Mouse (Mus musculus) myocyte (in vitro differentiated cells): ENCODE data around the gene Gm11127. TPM values are rescaled to one million over a fixed set of nuclear protein-coding genes. Genes with fewer than 3 reads are reported as not detected.
A peak's percentile ranks its signal among the peaks of the same experiment; 100 is the strongest.
"Not testable (repeated sequence)": the region's sequence is repeated elsewhere in the genome, so short reads cannot be mapped to it uniquely, and the experiment has no call there.

Experiments used
- H3K27me3 ChIP-seq: one replicate; pipeline ENCODE4 v1.6.1; 2011; ENCODE audit not compliant: control insufficient read depth, insufficient read depth, insufficient read length
- H3K36me3 ChIP-seq: one replicate; pipeline ENCODE4 v1.6.1; 2011; ENCODE audit not compliant: control insufficient read depth, insufficient read depth
- H3K4me2 ChIP-seq: one replicate; pipeline ENCODE4 v1.6.1; 2011; ENCODE audit warnings: low read depth, control low read depth
- H3K4me3 ChIP-seq: one replicate; pipeline ENCODE4 v1.5.1; 2011; ENCODE audit warnings: mild to moderate bottlenecking, control low read depth, moderate library complexity
- H3K79me2 ChIP-seq: one replicate; pipeline ENCODE4 v1.6.1; 2011; ENCODE audit not compliant: control insufficient read depth, insufficient read depth
- H3ac ChIP-seq: one replicate; pipeline ENCODE4 v1.6.1; 2011; ENCODE audit not compliant: control insufficient read depth, insufficient read length
- CEBPB ChIP-seq: IDR thresholded peaks from 2 replicates; pipeline ENCODE4 v1.6.1; 2011; ENCODE audit warnings: mild to moderate bottlenecking, moderate library complexity; ENCODE audit not compliant: poor library complexity, insufficient read depth, severe bottlenecking
- E2F4 ChIP-seq: IDR thresholded peaks from one replicate; pipeline ENCODE4 v1.6.1; 2011; ENCODE audit warnings: mild to moderate bottlenecking, control low read depth, moderate library complexity; ENCODE audit not compliant: insufficient read depth
- MAX ChIP-seq: IDR thresholded peaks from one replicate; pipeline ENCODE4 v1.6.1; 2011; ENCODE audit warnings: low read depth, mild to moderate bottlenecking, control low read depth
- MYOD1 ChIP-seq, 3 experiments: IDR thresholded peaks; one replicate each; pipeline ENCODE4 v1.6.1; 2011; ENCODE audit warnings: control low read depth in 2 of 3, low read depth in 2 of 3, mild to moderate bottlenecking in 2 of 3, moderate library complexity in 1 of 3; ENCODE audit not compliant: insufficient read length in 2 of 3, control insufficient read depth in 1 of 3
- MYOG ChIP-seq, 3 experiments: IDR thresholded peaks; one replicate each; pipeline ENCODE4 v1.6.1; 2011; ENCODE audit warnings: control low read depth in 2 of 3, low read depth in 2 of 3, mild to moderate bottlenecking in 2 of 3; ENCODE audit not compliant: insufficient read length in 2 of 3, control insufficient read depth in 1 of 3, insufficient read depth in 1 of 3
- POLR2A ChIP-seq: IDR thresholded peaks from one replicate; pipeline ENCODE4 v1.6.1; 2011; ENCODE audit warnings: low read depth, mild to moderate bottlenecking, control low read depth, moderate library complexity; ENCODE audit not compliant: insufficient read length
- POLR2AphosphoS2 ChIP-seq: IDR thresholded peaks from one replicate; pipeline ENCODE4 v1.6.1; 2011; ENCODE audit warnings: low read depth, control low read depth; ENCODE audit not compliant: insufficient read length
- REST ChIP-seq: IDR thresholded peaks from one replicate; pipeline ENCODE4 v1.6.1; 2011; ENCODE audit warnings: mild to moderate bottlenecking, control low read depth, moderate library complexity; ENCODE audit not compliant: insufficient read depth, insufficient read length
- SRF ChIP-seq: IDR thresholded peaks from one replicate; pipeline ENCODE4 v1.6.1; 2011; ENCODE audit warnings: low read depth; ENCODE audit not compliant: control insufficient read depth, insufficient read length
- TCF12 ChIP-seq: IDR thresholded peaks from one replicate; pipeline ENCODE4 v1.6.1; 2011; ENCODE audit warnings: mild to moderate bottlenecking, control low read depth; ENCODE audit not compliant: poor library complexity, insufficient read depth, severe bottlenecking
- TCF3 ChIP-seq: IDR thresholded peaks from one replicate; pipeline ENCODE4 v1.6.1; 2011; ENCODE audit warnings: low read depth, control low read depth; ENCODE audit not compliant: insufficient read length
- USF1 ChIP-seq: IDR thresholded peaks from one replicate; pipeline ENCODE4 v1.6.1; 2011; ENCODE audit warnings: low read depth, mild to moderate bottlenecking, control low read depth, moderate library complexity
- polyA plus RNA-seq: library from polyadenylated mRNA; unstranded; fragments of >200 nt; fragmentation: generic; extraction: Trizol; gene quantifications from one replicate; pipeline ENCODE4 v1.2.1, GENCODE M21; 2012; ENCODE audit warnings: missing spikeins

Gm11127 gene
- 0.23 TPM for polyA plus RNA-seq

GRCm38 (mm10) chr17:36058362-36058761 is at the start of gene Gm11127:
Gene Gm11127 (minus strand): TSS chr17:36058371.
- not testable (repeated sequence) for H3K4me3 ChIP-seq, H3K36me3 ChIP-seq, H3ac ChIP-seq, H3K27me3 ChIP-seq, H3K79me2 ChIP-seq
- peak within 1 kb of the TSS; percentile 55 for H3K4me2 ChIP-seq

- H3ac ChIP-seq, H3K79me2 ChIP-seq, H3K27me3 ChIP-seq, H3K36me3 ChIP-seq, H3K4me2 ChIP-seq, H3K4me3 ChIP-seq: not testable (repeated sequence)
Measured at GRCm38 (mm10) chr17:36102091-36102490, 43.9 kb upstream of the Gm11127 start.

GRCm38 (mm10) chr17:36099603-36100002 is 41.4 kb upstream of the Gm11127 start:
- H3K27me3 ChIP-seq, H3K4me3 ChIP-seq, H3K4me2 ChIP-seq, H3ac ChIP-seq, H3K36me3 ChIP-seq, H3K79me2 ChIP-seq: not testable (repeated sequence)

- Histone ChIP-seq H3K4me2 (no peak overlapping the region), H3ac (no peak overlapping the region), H3K27me3 (peaks cover 4% of the 10 kb centered on the region), H3K79me2 (no peaks in the 10 kb centered on the region), H3K36me3 (no peaks in the 10 kb centered on the region), H3K4me3 (no peak overlapping the region)
- TF ChIP-seq MAX (no peak), E2F4 (no peak), POLR2AphosphoS2 (no peak), REST (no peak), TCF3 (no peak), CEBPB (no peak), TCF12 (no peak), MYOG (IDR thresholded peaks at IDR 0.05; ENCODE audit: control insufficient read depth in 1 of 3, insufficient read depth in 1 of 3, insufficient read length in 2 of 3, low read depth in 2 of 3) (no peak), POLR2A (no peak), SRF (no peak), USF1 (no peak), MYOD1 (IDR thresholded peaks at IDR 0.05; ENCODE audit: control insufficient read depth in 1 of 3, insufficient read length in 2 of 3, low read depth in 2 of 3) (no peak)
Measured at GRCm38 (mm10) chr17:36093936-36094335, 35.8 kb upstream of the Gm11127 start.

- not testable (repeated sequence) for H3K79me2 ChIP-seq, H3K27me3 ChIP-seq, H3K4me3 ChIP-seq, H3K4me2 ChIP-seq, H3ac ChIP-seq, H3K36me3 ChIP-seq
Measured at GRCm38 (mm10) chr17:36092520-36092919, 34.3 kb upstream of the Gm11127 start.

- H3K27me3 ChIP-seq, H3K4me2 ChIP-seq, H3K36me3 ChIP-seq, H3K79me2 ChIP-seq, H3K4me3 ChIP-seq, H3ac ChIP-seq: not testable (repeated sequence)
Measured at GRCm38 (mm10) chr17:36091933-36092332, 33.8 kb upstream of the Gm11127 start.

GRCm38 (mm10) chr17:36085976-36086375 is 27.8 kb upstream of the Gm11127 start:
- H3ac ChIP-seq, H3K4me2 ChIP-seq, H3K4me3 ChIP-seq, H3K36me3 ChIP-seq, H3K79me2 ChIP-seq: not testable (repeated sequence)
- H3K27me3 ChIP-seq: peaks cover 24% of the 10 kb centered on the region
